Mouse (Mus musculus): ENCODE results near the gene Wdr27. TPM values are rescaled to one million over a fixed set of nuclear protein-coding genes. Genes with fewer than 3 reads are reported as not detected.
"Not testable (repeated sequence)": the region's sequence is repeated elsewhere in the genome, so short reads cannot be mapped to it uniquely, and the experiment has no call there.

Gene Wdr27
- total RNA-seq, 1 experiment from 2014 or later = not detected

GRCm38 (mm10) chr17:14942181-14942580 is 777 bp downstream of the Wdr27 start:
- not testable (repeated sequence) for ATAC-seq (replicated peaks in 1 of 2; ENCODE audit: insufficient read depth in 1 of 2, low FRiP score in 2 of 2, low TSS enrichment in 1 of 2, low read depth in 1 of 2, poor library complexity in 2 of 2, severe bottlenecking in 2 of 2)

- ATAC-seq (replicated peaks in 1 of 2; ENCODE audit: insufficient read depth in 1 of 2, low FRiP score in 2 of 2, low TSS enrichment in 1 of 2, low read depth in 1 of 2, poor library complexity in 2 of 2, severe bottlenecking in 2 of 2) = no peak
Observed at GRCm38 (mm10) chr17:14935841-14936605, 6.9 kb downstream of the Wdr27 start.

- not testable (repeated sequence) for ATAC-seq (replicated peaks in 1 of 2; ENCODE audit: insufficient read depth in 1 of 2, low FRiP score in 2 of 2, low TSS enrichment in 1 of 2, low read depth in 1 of 2, poor library complexity in 2 of 2, severe bottlenecking in 2 of 2)
Observed at GRCm38 (mm10) chr17:14935280-14935679, 7.7 kb downstream of the Wdr27 start.

GRCm38 (mm10) chr17:14931469-14931868 is 11.5 kb downstream of the Wdr27 start:
- no peak for ATAC-seq (replicated peaks in 1 of 2; ENCODE audit: insufficient read depth in 1 of 2, low FRiP score in 2 of 2, low TSS enrichment in 1 of 2, low read depth in 1 of 2, poor library complexity in 2 of 2, severe bottlenecking in 2 of 2)

- ATAC-seq (replicated peaks in 1 of 2; ENCODE audit: insufficient read depth in 1 of 2, low FRiP score in 2 of 2, low TSS enrichment in 1 of 2, low read depth in 1 of 2, poor library complexity in 2 of 2, severe bottlenecking in 2 of 2) = peak; percentile 94 to 97
Observed at GRCm38 (mm10) chr17:14930697-14931096, 12.3 kb downstream of the Wdr27 start.

- no peak for ATAC-seq (replicated peaks in 1 of 2; ENCODE audit: insufficient read depth in 1 of 2, low FRiP score in 2 of 2, low TSS enrichment in 1 of 2, low read depth in 1 of 2, poor library complexity in 2 of 2, severe bottlenecking in 2 of 2)
Observed at GRCm38 (mm10) chr17:14928631-14929030, 14.3 kb downstream of the Wdr27 start.

GRCm38 (mm10) chr17:14927644-14928218 is 15.2 kb downstream of the Wdr27 start:
- no peak for ATAC-seq (replicated peaks in 1 of 2; ENCODE audit: insufficient read depth in 1 of 2, low FRiP score in 2 of 2, low TSS enrichment in 1 of 2, low read depth in 1 of 2, poor library complexity in 2 of 2, severe bottlenecking in 2 of 2)

GRCm38 (mm10) chr17:14921582-14921981 is 21.4 kb downstream of the Wdr27 start:
- peak; percentile 80 to 89 for ATAC-seq (replicated peaks in 1 of 2; ENCODE audit: insufficient read depth in 1 of 2, low FRiP score in 2 of 2, low TSS enrichment in 1 of 2, low read depth in 1 of 2, poor library complexity in 2 of 2, severe bottlenecking in 2 of 2)

GRCm38 (mm10) chr17:14917866-14918265 is 25.1 kb downstream of the Wdr27 start:
- ATAC-seq (replicated peaks in 1 of 2; ENCODE audit: insufficient read depth in 1 of 2, low FRiP score in 2 of 2, low TSS enrichment in 1 of 2, low read depth in 1 of 2, poor library complexity in 2 of 2, severe bottlenecking in 2 of 2) = no peak

GRCm38 (mm10) chr17:14914401-14914800 is 28.6 kb downstream of the Wdr27 start:
- no peak for ATAC-seq (replicated peaks in 1 of 2; ENCODE audit: insufficient read depth in 1 of 2, low FRiP score in 2 of 2, low TSS enrichment in 1 of 2, low read depth in 1 of 2, poor library complexity in 2 of 2, severe bottlenecking in 2 of 2)

- no peak for ATAC-seq (replicated peaks in 1 of 2; ENCODE audit: insufficient read depth in 1 of 2, low FRiP score in 2 of 2, low TSS enrichment in 1 of 2, low read depth in 1 of 2, poor library complexity in 2 of 2, severe bottlenecking in 2 of 2)
Observed at GRCm38 (mm10) chr17:14912981-14913380, 30.0 kb downstream of the Wdr27 start.

- ATAC-seq (replicated peaks in 1 of 2; ENCODE audit: insufficient read depth in 1 of 2, low FRiP score in 2 of 2, low TSS enrichment in 1 of 2, low read depth in 1 of 2, poor library complexity in 2 of 2, severe bottlenecking in 2 of 2) = no peak
Observed at GRCm38 (mm10) chr17:14912420-14912819, 30.5 kb downstream of the Wdr27 start.

GRCm38 (mm10) chr17:14910771-14911170 is 32.2 kb downstream of the Wdr27 start:
- no peak for ATAC-seq (replicated peaks in 1 of 2; ENCODE audit: insufficient read depth in 1 of 2, low FRiP score in 2 of 2, low TSS enrichment in 1 of 2, low read depth in 1 of 2, poor library complexity in 2 of 2, severe bottlenecking in 2 of 2)

GRCm38 (mm10) chr17:14909331-14909730 is 33.6 kb downstream of the Wdr27 start:
- ATAC-seq (replicated peaks in 1 of 2; ENCODE audit: insufficient read depth in 1 of 2, low FRiP score in 2 of 2, low TSS enrichment in 1 of 2, low read depth in 1 of 2, poor library complexity in 2 of 2, severe bottlenecking in 2 of 2) = no peak

- ATAC-seq (replicated peaks in 1 of 2; ENCODE audit: insufficient read depth in 1 of 2, low FRiP score in 2 of 2, low TSS enrichment in 1 of 2, low read depth in 1 of 2, poor library complexity in 2 of 2, severe bottlenecking in 2 of 2) = no peak
Observed at GRCm38 (mm10) chr17:14907136-14907535, 35.8 kb downstream of the Wdr27 start.

GRCm38 (mm10) chr17:14906611-14907010 is 36.3 kb downstream of the Wdr27 start:
- ATAC-seq (replicated peaks in 1 of 2; ENCODE audit: insufficient read depth in 1 of 2, low FRiP score in 2 of 2, low TSS enrichment in 1 of 2, low read depth in 1 of 2, poor library complexity in 2 of 2, severe bottlenecking in 2 of 2) = no peak

GRCm38 (mm10) chr17:14904637-14905265 is 38.2 kb downstream of the Wdr27 start:
- ATAC-seq (replicated peaks in 1 of 2; ENCODE audit: insufficient read depth in 1 of 2, low FRiP score in 2 of 2, low TSS enrichment in 1 of 2, low read depth in 1 of 2, poor library complexity in 2 of 2, severe bottlenecking in 2 of 2) = peak; percentile 60 to 76

GRCm38 (mm10) chr17:14904206-14904605 is 38.8 kb downstream of the Wdr27 start:
- no peak for ATAC-seq (replicated peaks in 1 of 2; ENCODE audit: insufficient read depth in 1 of 2, low FRiP score in 2 of 2, low TSS enrichment in 1 of 2, low read depth in 1 of 2, poor library complexity in 2 of 2, severe bottlenecking in 2 of 2)

All from hematopoietic stem cell, adult 5-6 weeks (primary cell).